Mouse (Mus musculus) thymus, adult 2 months (tissue): ENCODE results near the gene Edil3. TPM values are rescaled to one million over a fixed set of nuclear protein-coding genes. Genes with fewer than 3 reads are reported as not detected.

Experiments used
- DNase-seq: peaks from one replicate; pipeline ENCODE4 v3.0.0; 2021
- H3K27ac ChIP-seq: fragments of 200-500 bp; 2 replicates; pipeline ENCODE4 v1.5.1; 2012; ENCODE audit warnings: low read length, control low read depth; ENCODE audit not compliant: control insufficient read depth, insufficient read depth
- H3K27me3 ChIP-seq: fragments of 200-500 bp; 2 replicates; pipeline ENCODE4 v1.6.1; 2012; ENCODE audit warnings: mild to moderate bottlenecking, low read length, moderate library complexity, mixed read lengths; ENCODE audit not compliant: control insufficient read depth, insufficient read depth
- H3K36me3 ChIP-seq: fragments of 200-500 bp; 2 replicates; pipeline ENCODE4 v1.6.1; 2012; ENCODE audit warnings: mild to moderate bottlenecking, low read length, moderate library complexity; ENCODE audit not compliant: control insufficient read depth, insufficient read depth
- H3K4me1 ChIP-seq: fragments of 200-500 bp; replicated peaks from 2 replicates; pipeline ENCODE4 v1.6.1; 2012; ENCODE audit warnings: low read length; ENCODE audit not compliant: control insufficient read depth, insufficient read depth
- H3K4me3 ChIP-seq: fragments of 200-500 bp; 2 replicates; pipeline ENCODE4 v1.5.1; 2012; ENCODE audit warnings: mild to moderate bottlenecking, low read length, control low read depth, moderate library complexity; ENCODE audit not compliant: control insufficient read depth, insufficient read depth
- CTCF ChIP-seq: fragments of 200-500 bp; IDR thresholded peaks from 2 replicates; pipeline ENCODE4 v1.5.1; 2012; ENCODE audit warnings: mild to moderate bottlenecking, control low read depth, low read length, moderate library complexity, borderline replicate concordance; ENCODE audit not compliant: control insufficient read depth, poor library complexity, insufficient read depth; ENCODE audit errors: extremely low read depth
- POLR2A ChIP-seq: fragments of 200-500 bp; IDR thresholded peaks from 2 replicates; pipeline ENCODE4 v1.6.1; 2012; ENCODE audit warnings: mild to moderate bottlenecking, low read length, control low read depth, moderate library complexity; ENCODE audit not compliant: control insufficient read depth, poor library complexity, insufficient read depth; ENCODE audit errors: extremely low read depth
- WGBS: fragments of 180-500 bp; shearing (Covaris S2); methylation state at CpG from one replicate; pipeline ENCODE4 v1.1.7; 2018; 5-methylcytosine and 5-hydroxymethylcytosine counted together
- polyA plus RNA-seq: library from polyadenylated mRNA; depleted of rRNA; stranded (reverse); fragments of >200 nt; gene quantifications from 2 replicates; pipeline ENCODE4 v1.2.3, GENCODE M21; 2012

Gene Edil3
- polyA plus RNA-seq, 1 experiment: not detected

GRCm38 (mm10) chr13:89170040-89170439 lies 348.8 kb downstream of the Edil3 start:
- WGBS: 96% methylated on average over 4 of the region's 4 CpGs
- no peaks in the 10 kb centered on the region for H3K4me1 ChIP-seq
- TF ChIP-seq POLR2A (no peak), CTCF (no peak)

GRCm38 (mm10) chr13:89175154-89175553 lies 353.9 kb downstream of the Edil3 start:
- no peak for TF ChIP-seq POLR2A
- TF ChIP-seq CTCF: no peak
- H3K27me3 ChIP-seq: no peaks in the 10 kb centered on the region
- 86% methylated on average over 2 of the region's 2 CpGs for WGBS
- no peak for DNase-seq
- no peaks in the 10 kb centered on the region for H3K4me1 ChIP-seq
- H3K4me3 ChIP-seq: no peak overlapping the region
- no peaks in the 10 kb centered on the region for H3K36me3 ChIP-seq
- H3K27ac ChIP-seq: no peak overlapping the region

More at GRCm38 (mm10) chr13:89170040-89170439, 348.8 kb downstream of the Edil3 start:
- DNase-seq: no peak
- H3K4me3 ChIP-seq: no peak overlapping the region
- no peaks in the 10 kb centered on the region for H3K27me3 ChIP-seq
- H3K36me3 ChIP-seq: no peaks in the 10 kb centered on the region
- no peak overlapping the region for H3K27ac ChIP-seq

DNA sequence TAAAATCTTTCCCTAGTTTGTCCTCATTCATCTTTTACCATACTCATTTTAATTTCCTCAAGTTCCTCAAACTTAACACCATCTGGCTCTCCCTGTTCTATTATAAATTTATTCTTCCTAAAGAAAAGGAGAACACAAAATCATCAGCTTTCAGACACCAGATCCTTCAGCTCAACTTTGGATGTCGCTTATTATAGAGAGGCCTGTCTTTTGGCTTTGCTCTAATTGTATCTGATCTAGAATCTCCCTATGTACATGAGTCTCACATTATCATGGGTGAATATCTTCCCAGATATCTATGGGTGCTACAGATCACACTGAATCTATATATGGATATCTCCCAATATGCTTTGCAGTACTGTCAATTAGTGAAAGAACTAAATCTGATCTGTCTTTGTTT lies 367.8 kb downstream of the Edil3 start:
- WGBS: 96% methylated on average over 1 of the region's 1 CpGs
- Histone ChIP-seq H3K36me3 (no peaks in the 10 kb centered on the region), H3K27me3 (no peaks in the 10 kb centered on the region), H3K4me3 (no peak overlapping the region), H3K27ac (no peak overlapping the region), H3K4me1 (no peaks in the 10 kb centered on the region)
- TF ChIP-seq CTCF (no peak), POLR2A (no peak)
- DNase-seq: no peak

- 79% methylated on average over 2 of the region's 2 CpGs for WGBS
- Histone ChIP-seq H3K27ac (no peak overlapping the region), H3K27me3 (no peaks in the 10 kb centered on the region), H3K4me1 (no peaks in the 10 kb centered on the region), H3K4me3 (no peak overlapping the region), H3K36me3 (no peaks in the 10 kb centered on the region)
- no peak for TF ChIP-seq POLR2A
- no peak for TF ChIP-seq CTCF
- DNase-seq: no peak
These were observed 375.7 kb downstream of the Edil3 start for GRCm38 (mm10) chr13:89197019-89197418.

- WGBS: 34% methylated on average over 2 of the region's 2 CpGs
- no peaks in the 10 kb centered on the region for H3K36me3 ChIP-seq
- no peak overlapping the region for H3K4me3 ChIP-seq
- TF ChIP-seq CTCF: no peak
- TF ChIP-seq POLR2A: no peak
- no peaks in the 10 kb centered on the region for H3K4me1 ChIP-seq
- H3K27me3 ChIP-seq: no peaks in the 10 kb centered on the region
- H3K27ac ChIP-seq: no peak overlapping the region
- DNase-seq: no peak
These were observed 378.0 kb downstream of the Edil3 start for GRCm38 (mm10) chr13:89199275-89199674.

DNA sequence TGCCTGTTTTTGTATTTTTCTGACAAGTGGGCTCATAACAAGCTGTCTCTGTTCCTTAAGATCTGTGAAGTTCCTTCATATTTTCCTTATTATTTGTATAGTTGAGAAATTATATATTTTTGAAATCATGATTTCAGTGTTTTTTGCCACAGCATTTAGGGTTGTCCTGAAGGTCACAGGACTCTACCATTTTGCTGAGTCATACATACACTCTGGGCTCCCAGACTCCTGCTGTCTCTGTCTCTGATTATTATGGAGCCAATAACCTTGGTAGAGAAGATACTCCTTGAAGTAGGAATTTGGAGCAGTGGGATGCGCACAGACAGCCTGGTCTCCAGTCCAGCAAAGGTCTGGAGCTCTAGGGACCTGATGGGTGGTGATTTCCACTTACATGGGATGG lies 416.8 kb downstream of the Edil3 start:
- Histone ChIP-seq H3K27me3 (no peaks in the 10 kb centered on the region), H3K4me3 (no peak overlapping the region), H3K4me1 (no peaks in the 10 kb centered on the region), H3K36me3 (no peaks in the 10 kb centered on the region), H3K27ac (no peak overlapping the region)
- 95% methylated on average over 1 of the region's 1 CpGs for WGBS
- TF ChIP-seq CTCF (no peak), POLR2A (no peak)
- no peak for DNase-seq

GRCm38 (mm10) chr13:89253990-89254642 lies 432.8 kb downstream of the Edil3 start:
- WGBS: 93% methylated on average over 4 of the region's 4 CpGs
- no peaks in the 10 kb centered on the region for H3K4me1 ChIP-seq
- no peak overlapping the region for H3K27ac ChIP-seq
- H3K4me3 ChIP-seq: no peak overlapping the region
- no peak for TF ChIP-seq POLR2A
- no peak for TF ChIP-seq CTCF
- H3K27me3 ChIP-seq: no peaks in the 10 kb centered on the region
- DNase-seq: no peak
- no peaks in the 10 kb centered on the region for H3K36me3 ChIP-seq
